Mouse (Mus musculus): ENCODE data around the gene Nos3.
"Not testable (repeated sequence)": the region's sequence is repeated elsewhere in the genome, so short reads cannot be mapped to it uniquely, and the experiment has no call there.

Nos3 gene

DNA sequence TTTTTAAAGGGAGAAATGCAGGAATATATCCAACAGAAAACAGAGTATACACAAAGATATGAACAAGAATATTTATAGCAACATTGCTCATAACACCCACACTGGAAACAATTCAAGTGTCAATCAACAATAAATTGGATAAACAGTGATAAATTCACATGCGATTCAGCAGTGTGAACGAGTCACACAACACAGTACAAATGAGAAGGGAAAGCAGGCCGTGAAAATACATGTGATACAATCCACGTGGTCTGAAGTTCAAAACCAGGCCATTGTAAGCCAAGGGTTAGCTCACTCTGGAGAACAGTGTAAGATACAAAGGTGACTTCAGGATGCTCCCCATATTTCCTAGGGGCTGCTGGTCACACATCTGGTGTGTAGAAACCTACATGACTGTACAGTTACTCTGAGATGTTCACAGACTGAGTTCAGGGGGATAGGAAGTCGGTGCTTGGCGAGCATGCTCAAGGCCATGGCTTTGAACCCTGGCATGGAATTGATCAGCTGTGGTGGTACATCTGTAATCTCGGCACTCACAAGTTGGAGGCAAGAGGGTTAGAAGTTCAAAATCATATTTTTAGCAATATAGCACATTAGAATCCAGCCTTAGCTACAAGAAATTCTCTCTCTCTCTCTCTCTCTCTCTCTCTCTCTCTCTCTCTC, 10.2 kb downstream of the Nos3 start:
- DNase-seq (ENCODE audit: low read depth) = peak; percentile 36

DNA sequence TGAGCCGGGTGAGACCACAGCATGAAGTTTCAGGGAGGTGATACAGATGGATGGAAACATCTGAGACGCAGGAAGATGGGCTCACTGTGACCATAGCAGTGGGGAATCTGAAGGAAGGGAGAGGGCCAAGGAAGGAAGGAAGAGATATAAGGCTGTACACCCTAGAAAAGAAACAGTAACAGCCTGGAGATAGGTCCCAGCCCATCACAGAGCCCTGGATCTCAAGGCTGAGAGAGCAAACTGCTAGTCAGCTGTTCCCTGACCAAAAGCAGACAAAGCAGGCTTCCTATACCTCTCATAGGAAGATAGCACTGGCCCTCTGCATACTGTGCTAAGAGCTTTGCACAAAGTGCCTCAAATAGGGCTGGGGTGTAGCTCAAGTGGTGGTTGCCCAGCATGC, 14.1 kb downstream of the Nos3 start:
- DNase-seq (ENCODE audit: low read depth) = no peak

DNA sequence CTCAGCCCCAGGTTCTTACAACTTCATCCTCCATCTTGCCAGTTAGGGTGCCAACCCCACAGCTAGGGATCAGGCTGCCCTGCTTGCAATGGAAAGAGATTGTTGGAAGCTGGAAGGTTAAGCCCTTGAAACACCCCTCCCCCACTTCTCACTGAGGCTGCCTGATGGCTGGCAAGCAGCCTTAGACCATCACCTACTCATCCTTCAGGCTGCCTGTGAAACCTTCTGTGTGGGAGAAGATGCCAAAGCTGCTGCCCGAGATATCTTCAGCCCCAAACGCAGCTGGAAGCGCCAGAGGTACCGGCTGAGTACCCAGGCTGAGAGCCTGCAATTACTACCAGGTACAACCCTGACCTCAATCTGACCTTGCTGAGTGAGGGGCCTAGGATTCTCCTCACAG, 14.9 kb downstream of the Nos3 start:
- no peak for DNase-seq (ENCODE audit: low read depth)

DNA sequence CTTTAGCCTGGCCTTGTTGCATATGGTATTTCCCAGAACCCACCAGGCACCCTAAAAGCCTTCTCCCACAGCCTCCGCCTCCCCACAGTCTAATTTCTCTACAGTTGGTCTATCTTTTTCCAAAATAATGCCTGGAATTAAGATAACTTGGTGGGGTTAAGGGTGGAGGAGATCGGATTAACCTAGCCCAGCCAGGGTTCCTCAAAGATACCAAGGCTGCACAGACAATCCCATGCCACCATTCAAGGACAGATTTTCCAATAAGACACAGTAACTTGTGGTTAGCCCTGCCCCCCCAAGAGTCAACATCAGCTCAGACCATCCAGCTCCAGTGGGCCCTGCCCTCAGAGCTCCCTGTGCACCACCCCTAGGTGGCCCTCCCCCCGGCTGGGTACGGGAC, 15.9 kb downstream of the Nos3 start:
- DNase-seq (ENCODE audit: low read depth) = no peak

DNA sequence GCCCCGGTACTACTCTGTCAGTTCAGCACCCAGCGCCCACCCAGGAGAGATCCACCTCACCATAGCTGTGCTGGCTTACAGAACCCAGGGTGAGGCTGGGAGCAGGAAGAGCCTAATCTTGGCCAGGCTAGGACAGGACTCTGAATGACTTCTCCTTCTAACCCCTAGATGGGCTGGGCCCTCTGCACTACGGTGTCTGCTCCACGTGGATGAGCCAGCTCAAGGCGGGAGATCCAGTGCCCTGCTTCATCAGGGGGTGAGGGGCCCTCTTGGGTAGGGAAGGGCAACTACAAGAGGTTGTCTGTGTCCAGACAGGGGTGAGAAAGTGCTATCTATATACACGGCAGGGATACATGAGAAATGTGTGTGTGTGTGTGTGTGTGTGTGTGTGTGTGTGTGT, 16.9 kb downstream of the Nos3 start:
- DNase-seq (ENCODE audit: low read depth) = no peak

DNA sequence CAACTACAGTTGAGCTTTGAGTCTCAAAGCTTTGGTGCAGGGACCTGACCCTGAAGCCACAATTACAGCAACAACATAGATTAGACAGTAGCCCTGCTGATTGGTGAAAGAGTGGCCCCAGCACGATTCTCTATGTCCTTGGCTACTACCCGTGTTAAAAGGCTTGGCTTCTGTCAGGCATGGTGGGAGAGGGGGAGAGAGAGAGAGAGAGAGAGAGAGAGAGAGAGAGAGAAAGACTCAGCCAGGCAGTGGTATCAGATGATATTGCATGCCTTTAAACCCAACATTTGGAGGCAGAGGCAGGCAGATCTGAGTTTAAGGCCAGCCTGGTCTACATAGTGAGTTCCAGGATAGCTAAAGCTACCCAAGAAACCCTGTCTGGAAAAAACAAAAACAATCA, 17.4 kb downstream of the Nos3 start:
- no peak for DNase-seq (ENCODE audit: low read depth)

DNA sequence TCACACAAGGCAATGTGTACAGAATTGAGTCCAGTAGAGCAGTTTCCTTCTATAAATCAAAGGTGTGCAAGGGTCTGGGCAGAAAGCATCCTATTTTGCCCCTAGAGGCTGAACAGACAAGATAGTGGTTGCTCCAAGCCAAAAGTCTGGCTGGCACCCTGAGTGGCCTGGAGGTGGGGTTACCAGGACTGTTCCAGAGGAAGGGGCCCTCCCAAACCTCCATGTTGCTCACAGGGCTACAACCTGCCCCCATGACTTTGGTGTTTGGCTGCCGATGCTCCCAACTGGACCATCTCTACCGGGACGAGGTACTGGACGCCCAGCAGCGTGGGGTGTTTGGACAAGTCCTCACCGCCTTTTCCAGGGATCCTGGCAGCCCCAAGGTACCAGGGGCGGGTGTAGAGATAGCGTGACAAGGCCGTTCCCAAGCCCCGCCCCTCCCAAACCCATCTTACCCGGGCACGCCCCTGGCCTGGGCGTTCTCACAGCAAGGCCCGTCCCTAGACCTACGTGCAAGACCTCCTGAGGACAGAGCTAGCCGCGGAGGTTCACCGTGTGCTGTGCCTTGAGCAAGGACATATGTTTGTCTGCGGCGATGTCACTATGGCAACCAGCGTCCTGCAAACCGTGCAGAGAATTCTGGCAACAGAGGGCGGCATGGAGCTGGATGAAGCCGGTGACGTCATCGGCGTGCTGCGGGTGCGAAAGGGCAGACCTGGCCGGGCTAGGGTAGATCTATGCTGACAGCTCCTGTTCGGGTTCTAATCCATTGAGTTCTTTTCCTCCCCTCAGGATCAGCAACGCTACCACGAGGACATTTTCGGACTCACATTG, 18.6 kb downstream of the Nos3 start:
- peak; percentile 80 for DNase-seq (ENCODE audit: low read depth)

DNA sequence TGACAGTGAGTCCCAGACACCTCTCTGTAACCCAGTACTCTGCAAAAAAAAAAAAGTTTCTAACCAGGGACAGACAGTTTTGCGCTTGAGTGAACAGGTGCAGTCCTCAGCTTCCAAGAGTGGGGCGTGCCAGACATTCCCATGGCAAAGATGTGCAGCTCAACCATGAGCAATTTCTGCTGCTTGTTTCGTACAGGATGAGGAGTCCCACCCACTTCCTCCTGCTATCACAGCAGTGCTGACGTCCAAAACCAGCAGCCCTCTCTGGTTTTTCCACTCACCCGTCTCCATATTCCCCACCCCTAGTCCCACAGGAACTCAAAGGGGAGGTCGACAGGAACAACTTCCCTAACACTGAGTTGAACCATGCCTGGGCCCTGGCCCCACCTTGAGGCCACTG, 19.8 kb downstream of the Nos3 start:
- DNase-seq (ENCODE audit: low read depth) = no peak

DNA sequence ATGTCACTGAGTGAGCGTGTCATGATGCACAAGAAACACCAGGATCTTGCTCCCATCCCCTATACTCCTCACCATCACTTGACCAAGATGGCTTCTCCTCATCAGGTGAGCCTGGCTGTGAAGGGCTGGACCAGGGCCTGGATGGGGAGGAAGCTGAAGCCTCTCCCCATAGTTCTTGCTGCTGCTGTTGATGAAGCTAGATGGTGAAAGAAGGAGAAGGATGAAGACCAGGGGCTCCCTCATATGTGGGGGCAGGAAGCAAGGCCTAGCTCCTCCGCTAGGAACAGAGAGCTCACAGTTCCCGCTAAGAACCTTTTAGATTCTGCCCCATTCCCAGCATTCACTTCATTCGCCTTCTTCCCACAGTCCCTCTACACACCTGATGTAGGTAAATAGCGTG, 20.8 kb downstream of the Nos3 start:
- no peak for DNase-seq (ENCODE audit: low read depth)

DNA sequence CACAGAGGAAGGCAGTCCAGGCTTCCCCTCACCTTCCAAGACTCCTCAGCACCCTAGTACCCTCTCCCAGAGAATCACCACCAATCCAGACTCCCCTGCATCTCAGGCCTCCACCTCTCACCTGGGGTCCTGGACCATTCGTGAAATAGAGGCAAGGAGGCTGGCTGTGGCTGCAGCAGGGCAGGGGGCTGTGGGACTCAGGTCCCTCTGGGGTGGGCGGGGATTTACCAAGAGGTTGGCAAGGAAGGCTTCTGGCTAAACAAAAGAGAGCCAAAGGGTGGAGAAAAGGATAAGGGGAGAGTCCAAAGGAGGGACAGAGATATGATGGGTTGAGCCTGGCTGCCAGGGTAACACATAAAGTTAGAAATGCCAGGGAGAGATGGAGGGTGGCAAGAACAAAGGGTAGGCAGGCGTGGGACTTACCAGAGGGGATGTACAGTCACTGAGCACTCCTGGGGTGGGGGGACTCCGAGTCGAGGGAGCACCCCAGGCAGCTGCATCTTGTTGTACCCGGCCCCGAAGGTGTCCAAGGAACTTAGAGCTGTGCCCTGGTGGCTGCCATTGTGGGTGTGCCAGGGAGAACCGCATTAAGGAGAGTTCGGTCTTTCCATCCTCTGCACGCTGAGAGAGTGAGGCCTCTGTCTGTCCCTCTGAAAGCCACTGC, 21.4 kb downstream of the Nos3 start:
- no peak for DNase-seq (ENCODE audit: low read depth)

DNA sequence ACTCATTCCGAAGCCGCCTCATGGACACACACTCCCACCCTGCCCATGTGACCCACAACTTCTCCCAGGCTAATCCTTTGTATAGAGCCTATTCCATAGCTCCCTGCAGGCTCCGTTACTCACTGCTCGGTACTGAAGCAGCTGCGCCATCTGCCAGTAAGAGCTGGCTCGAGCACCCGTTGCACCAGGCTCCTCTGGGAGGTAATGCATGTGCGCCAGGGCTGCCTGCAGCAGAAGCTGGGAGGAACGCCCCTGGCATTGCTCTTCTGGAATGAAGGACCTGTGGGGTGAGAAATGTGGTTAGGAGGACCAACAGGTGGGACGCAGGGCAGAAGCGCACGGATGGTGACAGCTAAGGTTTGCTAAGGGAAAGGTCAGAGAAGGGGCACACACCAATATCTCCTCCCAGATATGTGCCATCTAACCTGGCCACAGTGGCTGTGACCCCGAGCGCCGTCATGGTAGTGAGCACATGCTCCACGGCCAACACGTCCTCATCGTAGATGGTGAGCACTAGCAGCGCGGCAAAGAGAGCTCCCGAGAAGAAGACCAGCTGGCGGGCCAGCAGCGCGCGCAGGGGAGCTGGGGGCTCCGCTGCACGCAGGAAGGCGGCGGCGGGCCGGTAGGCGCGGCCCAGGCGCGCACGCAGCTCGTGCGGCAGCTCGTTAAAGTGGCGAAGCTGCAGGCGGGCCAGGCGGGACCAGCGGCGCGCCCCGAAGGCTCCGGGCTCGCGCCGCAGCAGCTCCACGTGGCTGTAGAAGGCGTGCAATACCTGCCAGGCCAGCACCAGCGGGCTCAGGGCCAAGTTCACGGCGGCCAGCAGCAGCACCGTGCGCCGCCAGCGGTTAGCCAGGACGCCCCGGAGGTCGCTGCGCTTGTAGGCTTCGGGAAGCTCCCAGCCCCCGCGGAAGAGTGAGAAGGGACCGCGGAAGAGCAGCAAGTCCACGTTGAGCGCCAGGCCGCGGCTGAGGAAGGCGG, 22.9 kb downstream of the Nos3 start:
- DNase-seq (ENCODE audit: low read depth) = no peak

DNA sequence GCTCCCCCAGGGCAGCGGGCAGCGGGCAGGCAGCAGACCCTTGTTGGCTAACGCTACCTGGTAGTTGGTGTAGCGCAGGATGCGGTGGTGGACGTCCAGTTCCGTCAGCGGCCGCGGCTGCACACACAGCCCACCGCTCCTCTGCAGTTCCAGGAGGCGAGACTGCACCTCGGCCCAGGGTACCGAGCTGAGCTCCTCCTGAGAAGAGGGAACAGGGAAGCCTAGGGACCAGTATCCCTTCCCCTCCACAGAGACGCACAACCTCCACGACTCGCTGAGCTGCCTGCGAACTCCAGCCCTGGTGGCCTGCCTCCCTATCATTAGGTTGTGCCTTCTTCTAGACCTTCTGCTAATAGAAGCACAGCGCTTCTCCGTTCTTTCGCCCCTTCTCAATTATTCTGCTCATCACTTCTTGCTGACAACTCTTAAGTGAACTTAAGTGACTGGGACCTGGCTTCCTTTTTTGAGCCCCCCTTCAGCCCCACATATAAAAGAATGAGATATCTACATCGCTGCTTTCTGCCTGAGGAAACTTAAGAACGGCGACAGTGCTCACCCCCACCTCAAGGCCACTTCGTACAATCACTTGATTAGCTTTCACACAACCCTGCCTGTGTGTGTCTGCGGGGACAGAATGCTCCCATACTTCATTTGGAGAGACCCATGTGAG, 23.8 kb downstream of the Nos3 start:
- no peak for DNase-seq (ENCODE audit: low read depth)

DNA sequence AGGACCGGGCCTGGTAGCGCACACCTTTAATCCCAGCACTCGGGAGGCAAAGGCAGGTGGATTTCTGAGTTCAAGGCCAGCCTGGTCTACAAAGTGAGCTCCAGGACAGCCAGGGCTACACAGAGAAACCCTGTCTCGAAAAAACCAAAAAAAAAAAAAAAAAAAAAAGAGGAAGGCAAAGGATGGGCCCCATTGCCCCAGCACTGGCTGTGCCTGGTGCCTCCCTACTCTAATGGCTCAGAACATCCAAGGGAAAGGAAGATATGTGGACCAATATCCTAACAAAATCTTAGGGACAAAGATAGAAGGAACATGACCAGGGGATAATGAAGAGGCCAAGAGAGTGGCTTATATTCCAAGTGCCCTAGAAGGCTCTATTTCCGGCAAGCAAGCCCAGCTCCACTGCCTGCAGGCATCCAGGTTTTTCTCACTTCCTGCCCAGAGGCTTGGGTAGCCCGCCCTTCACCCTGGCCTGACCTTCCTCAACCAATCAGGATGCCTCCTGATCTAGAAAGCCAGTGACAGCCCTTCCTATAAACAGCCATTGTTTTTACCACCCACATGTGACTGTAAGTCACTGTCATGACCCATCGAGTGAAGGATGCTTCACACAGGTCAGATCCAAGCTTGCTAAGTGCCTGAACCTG, 24.5 kb downstream of the Nos3 start:
- DNase-seq (ENCODE audit: low read depth) = no peak

DNA sequence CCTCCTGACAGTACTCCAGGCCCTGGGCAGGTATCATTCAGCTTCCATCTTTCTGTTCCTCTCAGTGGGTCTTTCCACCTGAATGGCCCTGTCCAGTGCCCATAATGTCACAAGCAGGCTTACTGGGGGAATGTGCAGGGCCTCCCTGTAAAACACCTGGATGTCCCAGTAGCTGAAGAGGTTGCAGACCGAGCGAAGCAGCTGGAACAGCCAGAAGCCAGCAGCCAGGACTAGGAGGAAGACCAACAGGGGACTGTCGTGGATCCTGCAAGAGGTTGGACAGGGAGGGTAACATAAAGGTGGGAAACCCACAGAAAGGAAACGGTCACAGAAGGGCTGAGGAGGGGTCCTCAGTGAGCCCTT, 25.0 kb downstream of the Nos3 start:
- DNase-seq (ENCODE audit: low read depth) = no peak

DNA sequence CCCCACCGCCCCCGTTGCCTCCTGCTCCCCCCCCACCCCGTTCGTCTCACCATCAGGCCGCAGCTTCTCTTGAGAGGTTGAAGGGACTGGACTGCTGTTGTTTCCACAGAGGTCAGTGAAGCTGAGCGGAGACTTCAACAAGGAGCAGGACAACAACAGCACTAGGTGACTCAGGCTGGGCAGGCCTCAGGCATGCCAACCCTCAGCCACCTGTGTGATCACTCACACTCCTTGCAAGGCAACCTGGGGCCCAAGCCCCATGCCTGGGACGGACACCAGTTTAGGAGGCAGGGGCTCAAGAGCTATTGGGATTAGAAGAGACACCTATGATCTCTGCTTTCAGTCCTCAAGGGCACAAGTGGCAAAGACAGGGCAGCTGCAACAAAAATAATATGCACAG, 27.3 kb downstream of the Nos3 start, which contains the start of gene Atg9b:
Gene Atg9b, minus strand, starts transcription at position 280 of the 400 bp plus-strand sequence.
- DNase-seq (ENCODE audit: low read depth) = no peak

DNA sequence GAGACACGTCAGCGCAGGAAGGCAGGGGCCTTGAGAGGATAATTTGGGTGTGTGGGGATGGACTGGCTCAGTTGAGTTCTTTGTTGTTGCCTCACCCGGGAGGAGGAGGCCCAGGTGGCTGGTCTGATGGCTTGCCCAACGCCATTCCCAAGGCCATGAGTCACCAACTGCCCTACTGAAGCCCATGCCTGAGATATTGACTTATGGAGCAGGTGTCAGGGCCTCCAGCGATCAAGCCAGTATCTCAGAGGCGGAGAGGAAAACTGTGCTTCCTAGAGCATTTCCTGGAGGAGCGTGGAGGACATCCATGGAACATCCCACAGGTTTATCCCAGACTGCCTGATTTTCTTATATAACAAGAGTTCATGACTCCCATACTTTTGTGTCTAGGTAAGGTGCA, 28.1 kb downstream of the Nos3 start:
- DNase-seq (ENCODE audit: low read depth) = no peak

DNA sequence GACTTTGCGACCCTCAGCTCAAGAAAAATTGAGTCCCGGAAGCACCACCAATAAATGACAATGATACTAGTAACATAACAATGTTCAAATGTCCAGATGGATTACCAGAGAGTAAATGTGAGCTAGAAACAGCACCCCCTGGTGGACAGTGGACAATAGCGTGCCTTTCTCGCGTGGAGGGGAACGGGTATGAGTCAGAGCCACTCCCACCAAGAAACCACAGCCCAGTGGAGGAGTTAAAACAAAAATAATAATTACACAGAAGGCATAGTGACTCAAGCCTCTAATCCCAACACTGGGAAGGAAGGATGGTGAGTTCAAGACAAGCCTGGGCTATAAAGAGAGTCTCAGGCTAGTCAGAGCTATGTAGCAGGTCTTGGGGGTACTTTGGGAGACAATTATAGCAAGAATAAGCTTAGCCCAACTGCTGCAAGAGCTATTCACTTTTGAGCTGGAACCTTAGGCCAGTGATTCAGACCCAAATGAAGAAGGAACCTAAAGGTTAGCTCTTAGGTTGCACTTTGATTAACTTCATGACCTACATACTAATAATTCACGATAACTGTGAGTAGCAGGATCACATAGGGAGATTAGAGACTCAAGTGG, 28.9 kb downstream of the Nos3 start, which contains the start of gene Abcb8:
Gene Abcb8, plus strand, starts transcription at position 272 of the 606 bp plus-strand sequence.
- DNase-seq (ENCODE audit: low read depth) = peak; percentile 77

DNA sequence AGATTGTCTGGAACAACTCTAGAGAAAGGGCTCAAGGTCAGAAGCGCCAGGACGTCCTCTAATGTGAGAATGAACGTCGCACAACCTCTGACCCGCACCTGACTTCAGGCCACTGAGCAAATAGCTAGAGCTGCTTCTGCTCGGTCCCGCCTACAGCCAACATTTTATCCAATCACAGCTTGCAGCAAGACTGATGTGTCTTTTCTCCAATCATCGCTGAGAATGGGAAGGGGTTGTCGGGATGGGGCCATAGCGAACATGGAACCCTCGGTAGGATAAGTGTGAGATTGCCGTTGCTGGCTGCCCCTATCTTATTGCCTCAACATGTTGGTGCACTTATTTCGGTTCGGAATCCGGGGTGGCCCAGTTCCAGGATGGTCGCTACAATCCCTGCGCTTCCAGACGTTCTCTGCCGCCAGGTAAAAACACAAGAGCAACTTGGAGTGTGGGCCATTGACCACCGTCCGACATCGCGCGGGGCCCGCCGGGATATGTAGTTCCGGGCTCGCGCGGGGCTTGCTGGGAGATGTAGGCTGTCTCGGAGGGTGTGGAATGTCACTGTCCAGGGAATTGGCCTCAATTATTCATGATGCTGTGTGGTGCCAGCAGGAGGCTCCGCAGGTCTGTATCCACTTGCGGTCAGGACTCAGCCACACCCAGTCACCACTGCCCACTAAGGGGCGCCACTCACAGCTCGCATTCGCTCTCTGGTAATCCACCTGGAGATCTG, 29.7 kb downstream of the Nos3 start:
- DNase-seq (ENCODE audit: low read depth) = peak; percentile 98

DNA sequence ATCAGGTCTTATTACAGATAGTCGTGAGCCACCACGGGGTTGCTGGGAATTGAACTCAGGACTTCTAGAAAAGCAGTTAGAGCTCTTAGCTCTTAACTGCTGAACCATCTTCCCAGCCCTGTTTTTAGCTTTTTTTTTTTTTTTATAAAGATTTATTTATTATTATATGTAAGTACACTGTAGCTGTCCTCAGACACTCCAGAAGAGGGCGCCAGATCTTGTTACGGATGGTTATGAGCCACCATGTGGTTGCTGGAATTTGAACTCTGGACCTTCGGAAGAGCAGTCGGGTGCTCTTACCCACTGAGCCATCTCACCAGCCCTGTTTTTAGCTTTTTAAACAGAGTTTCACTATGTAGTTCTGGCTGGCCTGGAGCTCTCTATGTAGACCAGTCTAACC, 31.6 kb downstream of the Nos3 start:
- not testable (repeated sequence) for DNase-seq (ENCODE audit: low read depth)

DNA sequence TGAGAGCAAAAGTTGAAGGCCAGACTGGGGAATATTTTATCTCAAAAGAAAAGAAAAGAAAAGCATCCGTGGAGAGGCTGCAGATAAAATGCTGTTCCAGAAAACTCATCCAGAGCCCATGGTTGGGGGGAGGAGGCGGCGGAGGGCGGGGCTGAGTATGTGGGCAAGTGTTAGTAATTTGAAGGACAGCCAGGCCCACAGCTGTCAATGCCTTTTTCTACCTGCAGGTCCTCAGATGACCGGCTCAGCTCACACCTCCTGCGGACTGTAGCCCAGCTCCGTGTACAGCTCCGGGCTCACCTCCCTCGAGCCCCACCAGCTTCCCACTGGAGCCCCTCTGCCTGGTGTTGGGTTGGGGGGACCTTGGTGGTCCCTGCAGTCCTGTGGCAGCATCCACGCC, 35.1 kb downstream of the Nos3 start:
- no peak for DNase-seq (ENCODE audit: low read depth)

Measured in fibroblast of lung, adult 2 months (primary cell).